Mouse (Mus musculus): ENCODE data around the gene Prkn. TPM values are rescaled to one million over a fixed set of nuclear protein-coding genes. Genes with fewer than 3 reads are reported as not detected.

The Prkn gene
- polyA plus RNA-seq, 1 experiment from 2014 or later: 2.3 TPM

DNA sequence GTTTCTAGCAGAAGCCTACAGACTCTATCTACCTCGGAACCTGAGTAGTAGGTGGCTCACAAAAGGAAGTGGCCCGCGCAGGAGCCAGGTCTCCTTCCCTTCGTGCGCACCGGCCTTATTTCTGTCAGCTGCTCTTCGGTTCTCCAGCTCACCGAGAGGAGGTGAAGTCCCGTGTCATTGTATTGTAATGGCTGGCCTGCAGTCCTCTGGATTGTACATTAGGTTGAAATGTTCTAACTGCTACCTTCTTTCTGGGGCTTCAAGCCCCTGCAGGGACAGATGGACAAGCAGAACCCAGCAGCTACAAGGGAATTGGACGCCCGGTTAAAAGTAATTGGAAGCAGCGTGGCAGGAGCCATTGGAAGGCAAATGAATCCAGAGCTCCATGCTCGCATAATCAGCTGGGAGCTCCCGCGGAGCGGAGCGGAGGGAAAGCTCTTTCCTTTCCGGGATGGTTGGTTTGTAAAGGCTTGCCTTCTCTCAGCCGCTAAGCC, 1072.7 kb downstream of the Prkn start:
- WGBS: 3% methylated on average over 19 of the region's 19 CpGs
- Histone ChIP-seq H3K9ac (ENCODE audit: low read length) (no peak overlapping the region), H3K27ac (replicated peaks) (no peak overlapping the region), H3K36me3 (ENCODE audit: control insufficient read depth, insufficient read depth, low read length) (no peaks in the 10 kb centered on the region), H3K27me3 (ENCODE audit: control insufficient read depth, insufficient read depth, low read length) (no peaks in the 10 kb centered on the region; the same call in 1 of the 2 replicates), H3K4me3 (ENCODE audit: low read depth, low read length) (0 out of 2 replicates have a peak overlapping the region, but pooled peaks have one; percentile 6), H3K4me2 (replicated peaks; ENCODE audit: low read depth) (peak overlapping the region; percentile 28), H3K4me1 (replicated peaks; ENCODE audit: control insufficient read depth, insufficient read depth) (no peaks in the 10 kb centered on the region), H3K9me3 (ENCODE audit: control insufficient read depth, low read length) (no peaks in the 10 kb centered on the region)
- DNase-seq (ENCODE audit: low spot score) (peak; percentile 14), ATAC-seq (ENCODE audit: low FRiP score, low TSS enrichment) (no peak)
- TF ChIP-seq CTCF (IDR thresholded peaks at IDR 0.05; ENCODE audit: low read depth) (no peak), EP300 (optimal IDR thresholded peaks at IDR 0.05) (no peak)

DNA sequence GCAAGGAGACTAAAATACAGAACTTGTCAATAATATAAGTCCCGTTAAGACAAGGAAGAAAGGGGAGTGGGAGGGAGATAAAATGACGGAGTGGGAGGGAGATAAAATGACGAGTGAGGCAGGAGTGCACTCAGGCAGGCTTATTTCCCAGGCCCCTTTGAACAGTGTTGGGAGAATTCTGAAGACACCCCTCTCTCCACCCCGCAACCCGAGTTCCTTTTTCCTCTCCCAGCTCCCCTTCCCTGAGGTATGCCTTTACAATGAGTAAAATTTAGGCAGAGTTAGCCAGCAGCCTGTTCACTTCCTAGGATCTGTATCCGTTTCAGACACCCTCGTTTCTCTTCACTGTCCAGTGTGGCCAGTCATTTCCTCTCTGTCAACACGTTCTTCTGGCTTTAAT, 1073.4 kb downstream of the Prkn start:
- no peaks in the 10 kb centered on the region for H3K36me3 ChIP-seq (ENCODE audit: control insufficient read depth, insufficient read depth, low read length)
- WGBS: 23% methylated on average over 8 of the region's 8 CpGs
- TF ChIP-seq EP300 (optimal IDR thresholded peaks at IDR 0.05): no peak
- no peak for TF ChIP-seq CTCF (IDR thresholded peaks at IDR 0.05; ENCODE audit: low read depth)
- ATAC-seq (ENCODE audit: low FRiP score, low TSS enrichment) (no peak), DNase-seq (ENCODE audit: low spot score) (no peak)
- no peaks in the 10 kb centered on the region; the same call in 1 of the 2 replicates for H3K27me3 ChIP-seq (ENCODE audit: control insufficient read depth, insufficient read depth, low read length)
- no peak overlapping the region for H3K27ac ChIP-seq (replicated peaks)
- no peak overlapping the region for H3K9ac ChIP-seq (ENCODE audit: low read length)
- H3K4me2 ChIP-seq (replicated peaks; ENCODE audit: low read depth): no peak overlapping the region
- H3K4me3 ChIP-seq (ENCODE audit: low read depth, low read length): no peak overlapping the region
- H3K4me1 ChIP-seq (replicated peaks; ENCODE audit: control insufficient read depth, insufficient read depth): no peaks in the 10 kb centered on the region
- no peaks in the 10 kb centered on the region for H3K9me3 ChIP-seq (ENCODE audit: control insufficient read depth, low read length)

- 73% methylated on average over 5 of the region's 5 CpGs for WGBS
- H3K27ac ChIP-seq (replicated peaks): no peak overlapping the region
- TF ChIP-seq EP300 (optimal IDR thresholded peaks at IDR 0.05): no peak
- no peak overlapping the region for H3K4me2 ChIP-seq (replicated peaks; ENCODE audit: low read depth)
- no peaks in the 10 kb centered on the region for H3K9me3 ChIP-seq (ENCODE audit: control insufficient read depth, low read length)
- no peak overlapping the region for H3K9ac ChIP-seq (ENCODE audit: low read length)
- no peaks in the 10 kb centered on the region for H3K36me3 ChIP-seq (ENCODE audit: control insufficient read depth, insufficient read depth, low read length)
- H3K4me3 ChIP-seq (ENCODE audit: low read depth, low read length): no peak overlapping the region
- no peaks in the 10 kb centered on the region; the same call in 1 of the 2 replicates for H3K27me3 ChIP-seq (ENCODE audit: control insufficient read depth, insufficient read depth, low read length)
- DNase-seq (ENCODE audit: low spot score) (no peak), ATAC-seq (ENCODE audit: low FRiP score, low TSS enrichment) (no peak)
- H3K4me1 ChIP-seq (replicated peaks; ENCODE audit: control insufficient read depth, insufficient read depth): no peaks in the 10 kb centered on the region
These were observed 1074.3 kb downstream of the Prkn start for GRCm38 (mm10) chr17:11914451-11914850.

- 53% methylated on average over 12 of the region's 12 CpGs for WGBS
- Histone ChIP-seq H3K9me3 (ENCODE audit: control insufficient read depth, low read length) (no peaks in the 10 kb centered on the region), H3K4me3 (ENCODE audit: low read depth, low read length) (no peak overlapping the region), H3K27ac (replicated peaks) (no peak overlapping the region), H3K36me3 (ENCODE audit: control insufficient read depth, insufficient read depth, low read length) (no peaks in the 10 kb centered on the region), H3K27me3 (ENCODE audit: control insufficient read depth, insufficient read depth, low read length) (no peaks in the 10 kb centered on the region; the same call in 1 of the 2 replicates), H3K4me1 (replicated peaks; ENCODE audit: control insufficient read depth, insufficient read depth) (no peaks in the 10 kb centered on the region), H3K4me2 (replicated peaks; ENCODE audit: low read depth) (no peak overlapping the region), H3K9ac (ENCODE audit: low read length) (no peak overlapping the region)
- no peak for ATAC-seq (ENCODE audit: low FRiP score, low TSS enrichment)
- DNase-seq (ENCODE audit: low spot score): peak; percentile 16
- TF ChIP-seq EP300 (optimal IDR thresholded peaks at IDR 0.05) (no peak), CTCF (IDR thresholded peaks at IDR 0.05; ENCODE audit: low read depth) (peak; percentile 64)
These were observed 1078.1 kb downstream of the Prkn start for GRCm38 (mm10) chr17:11918123-11918801.

DNA sequence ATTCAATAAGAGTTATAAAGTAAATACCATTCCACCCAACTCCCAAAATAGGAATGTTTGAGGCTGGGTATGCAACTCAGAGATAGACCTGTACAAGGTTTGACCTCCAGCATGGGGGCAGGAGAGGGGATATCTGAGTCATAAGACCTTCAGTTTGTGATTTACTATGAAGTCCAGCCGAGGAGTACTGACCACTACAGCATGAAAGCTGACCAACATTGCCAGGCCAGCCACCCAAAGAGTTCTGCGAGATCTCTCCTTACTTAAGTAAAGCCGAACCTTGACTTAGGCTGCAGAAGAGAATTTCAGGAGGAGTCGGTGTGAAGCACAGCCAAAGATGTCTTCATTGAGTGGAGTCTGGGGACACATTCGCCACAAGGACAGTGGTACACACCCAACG, 1079.4 kb downstream of the Prkn start:
- no peaks in the 10 kb centered on the region for H3K36me3 ChIP-seq (ENCODE audit: control insufficient read depth, insufficient read depth, low read length)
- no peak overlapping the region for H3K4me3 ChIP-seq (ENCODE audit: low read depth, low read length)
- no peaks in the 10 kb centered on the region for H3K4me1 ChIP-seq (replicated peaks; ENCODE audit: control insufficient read depth, insufficient read depth)
- no peak overlapping the region for H3K9ac ChIP-seq (ENCODE audit: low read length)
- DNase-seq (ENCODE audit: low spot score): no peak
- TF ChIP-seq CTCF (IDR thresholded peaks at IDR 0.05; ENCODE audit: low read depth): no peak
- TF ChIP-seq EP300 (optimal IDR thresholded peaks at IDR 0.05): no peak
- ATAC-seq (ENCODE audit: low FRiP score, low TSS enrichment): no peak
- H3K4me2 ChIP-seq (replicated peaks; ENCODE audit: low read depth): no peak overlapping the region
- H3K27ac ChIP-seq (replicated peaks): no peak overlapping the region
- 85% methylated on average over 6 of the region's 6 CpGs for whole genome bisulfite sequencing
- no peaks in the 10 kb centered on the region; the same call in 1 of the 2 replicates for H3K27me3 ChIP-seq (ENCODE audit: control insufficient read depth, insufficient read depth, low read length)
- H3K9me3 ChIP-seq (ENCODE audit: control insufficient read depth, low read length): no peaks in the 10 kb centered on the region

GRCm38 (mm10) chr17:11921026-11921425, 1080.8 kb downstream of the Prkn start:
- H3K4me3 ChIP-seq (ENCODE audit: low read depth, low read length): no peak overlapping the region
- no peak overlapping the region for H3K27ac ChIP-seq (replicated peaks)
- H3K36me3 ChIP-seq (ENCODE audit: control insufficient read depth, insufficient read depth, low read length): no peaks in the 10 kb centered on the region
- H3K9ac ChIP-seq (ENCODE audit: low read length): no peak overlapping the region
- no peak overlapping the region for H3K4me2 ChIP-seq (replicated peaks; ENCODE audit: low read depth)
- DNase-seq (ENCODE audit: low spot score) (no peak), ATAC-seq (ENCODE audit: low FRiP score, low TSS enrichment) (no peak)
- 84% methylated on average over 9 of the region's 9 CpGs for WGBS
- no peak for TF ChIP-seq CTCF (IDR thresholded peaks at IDR 0.05; ENCODE audit: low read depth)
- no peak for TF ChIP-seq EP300 (optimal IDR thresholded peaks at IDR 0.05)
- no peaks in the 10 kb centered on the region for H3K9me3 ChIP-seq (ENCODE audit: control insufficient read depth, low read length)
- no peaks in the 10 kb centered on the region for H3K4me1 ChIP-seq (replicated peaks; ENCODE audit: control insufficient read depth, insufficient read depth)
- H3K27me3 ChIP-seq (ENCODE audit: control insufficient read depth, insufficient read depth, low read length): no peaks in the 10 kb centered on the region
